Mouse (Mus musculus): ENCODE measurements around the gene Hoxb5. TPM values are rescaled to one million over a fixed set of nuclear protein-coding genes. Genes with fewer than 3 reads are reported as not detected.
A peak's percentile ranks its signal among the peaks of the same experiment; 100 is the strongest.

The Hoxb5 gene
- total RNA-seq, 2 experiments from 2014 or later = 16.1 to 27.0 TPM

DNA sequence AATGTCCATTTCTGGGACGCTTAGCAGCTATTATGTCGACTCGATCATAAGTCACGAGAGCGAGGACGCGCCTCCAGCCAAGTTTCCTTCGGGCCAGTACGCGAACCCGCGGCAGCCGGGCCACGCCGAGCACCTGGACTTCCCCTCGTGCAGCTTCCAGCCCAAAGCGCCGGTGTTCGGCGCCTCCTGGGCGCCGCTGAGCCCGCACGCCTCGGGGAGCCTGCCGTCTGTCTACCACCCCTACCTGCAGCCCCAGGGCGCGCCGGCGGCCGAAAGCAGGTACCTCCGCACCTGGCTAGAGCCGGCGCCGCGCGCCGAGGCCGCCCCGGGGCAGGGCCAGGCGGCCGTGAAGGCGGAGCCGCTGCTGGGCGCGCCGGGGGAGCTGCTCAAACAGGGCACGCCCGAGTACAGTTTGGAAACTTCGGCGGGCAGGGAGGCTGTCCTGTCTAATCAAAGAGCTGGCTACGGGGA is 31.6 kb upstream of the Hoxb5 start:
- DNase-seq = peak; percentile 80 to 82

DNA sequence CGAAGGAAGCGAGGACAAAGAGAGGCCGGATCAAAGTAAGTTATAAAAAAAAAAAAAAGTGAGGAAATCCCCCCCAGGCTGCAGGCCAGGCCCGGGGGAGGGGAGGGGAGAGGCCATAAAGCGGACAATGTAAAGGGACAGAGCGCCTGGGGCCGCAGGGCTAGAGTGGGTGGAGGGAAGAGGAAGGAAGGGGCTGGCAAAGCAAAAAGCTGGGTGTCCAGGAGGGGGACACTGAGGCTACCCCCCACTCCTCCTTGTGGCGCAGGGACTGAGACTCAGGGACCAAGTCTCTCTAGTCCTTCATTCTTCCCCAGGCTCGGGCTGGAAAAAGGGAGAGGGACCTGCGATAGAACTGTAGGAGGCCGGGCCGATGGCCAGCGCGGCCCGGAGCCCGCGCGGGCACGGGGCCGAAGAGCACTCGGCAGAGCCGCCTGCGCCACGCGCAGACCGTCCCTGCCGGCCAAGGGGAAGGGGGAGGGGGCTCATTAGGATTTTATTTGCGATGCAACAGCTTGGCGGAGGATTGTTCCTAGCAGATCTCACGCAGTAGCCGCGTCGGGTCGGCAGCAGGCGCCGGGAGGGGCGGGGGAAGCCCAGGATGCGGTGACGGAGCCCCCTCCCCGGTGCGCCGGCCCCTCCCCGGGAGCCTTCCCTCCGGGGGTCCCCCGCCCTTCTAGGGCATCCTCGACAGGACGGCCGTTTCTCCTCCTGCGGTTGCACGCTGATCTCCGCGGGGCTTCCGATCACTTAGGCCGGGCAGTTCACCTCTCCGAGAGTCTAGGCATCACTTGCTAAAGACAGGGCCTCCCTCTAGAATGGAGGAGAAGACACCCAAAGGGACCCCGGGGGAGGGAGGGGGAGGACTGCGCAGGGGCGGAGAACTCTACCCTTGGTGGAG is 30.9 kb upstream of the Hoxb5 start:
- DNase-seq = peak; percentile 60 to 72

- DNase-seq = peak; percentile 47 to 51
Measured at GRCm38 (mm10) chr11:96274428-96274827, 28.7 kb upstream of the Hoxb5 start.

DNA sequence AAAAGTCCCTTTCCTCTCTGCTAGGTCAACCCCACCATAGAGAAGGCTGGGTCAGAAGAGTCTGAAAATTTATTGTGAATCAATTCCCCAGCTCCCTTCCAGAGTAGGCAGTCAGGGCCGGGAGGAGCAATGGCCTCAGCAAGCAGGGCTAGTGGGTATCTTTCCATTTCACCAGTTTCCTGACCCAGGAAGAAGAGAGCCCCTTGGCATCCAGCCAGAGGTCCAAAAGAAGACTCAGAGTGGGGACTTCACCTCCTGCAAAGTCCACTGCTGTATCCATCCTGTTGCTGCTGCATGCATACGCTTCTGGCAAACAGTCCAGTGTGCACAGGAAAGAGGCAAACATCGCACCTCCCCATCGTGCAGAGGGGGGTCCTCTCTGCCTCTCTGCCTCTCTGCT is 27.2 kb upstream of the Hoxb5 start:
- peak; percentile 68 to 69 for DNase-seq

DNA sequence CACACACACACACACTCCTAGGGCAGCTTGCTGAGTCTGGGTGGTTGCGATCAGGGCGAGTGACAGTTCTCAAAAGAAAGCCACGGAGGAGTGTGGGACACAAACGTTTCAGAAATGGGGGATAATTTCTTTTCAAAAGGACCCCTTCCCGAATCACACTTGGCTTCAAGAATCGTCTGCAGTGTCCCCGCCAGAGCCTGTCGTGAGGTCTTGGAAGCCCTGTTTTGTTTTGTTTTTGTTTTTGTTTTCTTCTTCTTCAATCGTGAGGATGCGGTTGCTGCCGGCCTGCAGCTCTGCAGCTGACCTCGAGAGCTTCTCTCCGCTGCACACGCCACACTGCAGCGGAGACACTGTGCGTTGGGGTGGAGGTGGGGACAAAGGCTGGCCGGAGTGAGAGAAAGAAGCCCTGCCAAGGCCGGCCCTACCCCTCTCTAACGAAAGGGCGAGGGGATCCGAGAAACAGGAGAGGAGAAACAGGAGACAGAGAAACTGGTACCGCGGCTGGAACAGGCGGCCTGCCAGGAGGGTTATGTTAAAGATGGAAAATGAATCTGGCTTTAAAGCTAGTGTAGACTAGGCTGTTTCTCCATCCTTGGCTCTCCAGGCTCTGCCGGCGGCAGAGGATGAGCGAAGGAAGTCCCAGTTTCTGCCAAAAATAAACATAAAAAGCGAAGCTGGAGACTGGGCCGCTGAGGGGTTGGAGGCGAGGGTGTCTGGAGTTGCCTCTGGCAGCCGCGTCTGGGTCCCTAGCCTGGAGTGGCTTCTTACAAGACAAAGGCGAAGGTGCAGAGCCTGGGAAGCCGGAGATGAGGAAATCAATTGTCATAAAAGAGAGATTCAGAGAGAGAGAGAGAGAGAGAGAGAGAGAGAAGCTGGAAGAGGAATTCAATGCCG is 25.7 kb upstream of the Hoxb5 start:
- DNase-seq = peak; percentile 67 to 73

GRCm38 (mm10) chr11:96278324-96278723 is 24.8 kb upstream of the Hoxb5 start:
- DNase-seq = peak; percentile 23 to 25

- DNase-seq = peak; percentile 91 to 92
Measured at GRCm38 (mm10) chr11:96278773-96279172, 24.4 kb upstream of the Hoxb5 start.

- DNase-seq = peak; percentile 36 to 59
Measured at GRCm38 (mm10) chr11:96279421-96280233, 23.5 kb upstream of the Hoxb5 start.

DNA sequence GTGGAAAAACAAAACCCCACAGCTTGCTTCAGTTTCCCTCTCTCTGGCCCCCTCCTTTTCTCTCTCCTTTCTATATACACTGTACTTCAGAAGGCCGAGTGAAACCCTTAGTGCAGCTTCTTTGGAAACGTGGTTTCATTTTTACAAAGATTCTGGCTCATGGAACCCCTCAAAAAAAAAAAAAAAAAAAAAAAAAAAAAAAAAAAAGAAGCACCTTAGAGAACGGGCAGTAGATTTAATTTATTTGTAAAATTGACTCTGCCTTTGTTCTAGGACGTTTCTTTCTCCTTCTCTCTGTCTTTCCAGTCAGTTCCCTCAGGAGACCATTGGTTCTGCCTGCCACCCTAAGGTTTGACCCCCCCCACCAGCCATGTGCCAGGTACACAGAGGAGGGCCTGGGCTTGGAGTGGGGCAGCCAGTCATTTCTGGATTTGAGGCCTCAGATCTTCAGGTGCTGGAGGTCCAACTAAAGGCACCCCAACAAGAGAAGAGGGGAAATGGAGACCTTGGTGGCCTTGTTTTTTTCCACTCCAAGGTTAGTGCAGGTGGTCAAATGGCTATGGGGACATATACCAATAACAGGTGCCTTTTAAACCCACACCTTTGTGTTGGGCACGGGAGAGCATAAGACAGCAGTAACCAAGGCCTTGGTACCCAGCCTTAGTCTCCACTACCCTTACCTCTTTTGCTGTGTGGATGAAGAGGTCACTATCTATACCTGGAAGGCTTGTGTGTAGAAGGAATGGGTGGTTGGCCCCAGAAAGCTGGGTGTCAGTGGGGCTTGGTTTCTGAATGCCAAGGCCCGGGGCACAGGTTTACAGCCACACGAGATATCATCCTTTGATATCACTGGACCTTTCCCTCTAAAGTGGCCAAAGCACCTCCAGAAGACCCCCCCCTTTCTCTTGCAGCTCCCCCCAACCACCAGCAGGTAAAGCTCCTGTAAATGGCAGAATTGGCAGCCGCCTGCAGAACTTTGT is 22.4 kb upstream of the Hoxb5 start:
- peak; percentile 46 to 55 for DNase-seq

DNA sequence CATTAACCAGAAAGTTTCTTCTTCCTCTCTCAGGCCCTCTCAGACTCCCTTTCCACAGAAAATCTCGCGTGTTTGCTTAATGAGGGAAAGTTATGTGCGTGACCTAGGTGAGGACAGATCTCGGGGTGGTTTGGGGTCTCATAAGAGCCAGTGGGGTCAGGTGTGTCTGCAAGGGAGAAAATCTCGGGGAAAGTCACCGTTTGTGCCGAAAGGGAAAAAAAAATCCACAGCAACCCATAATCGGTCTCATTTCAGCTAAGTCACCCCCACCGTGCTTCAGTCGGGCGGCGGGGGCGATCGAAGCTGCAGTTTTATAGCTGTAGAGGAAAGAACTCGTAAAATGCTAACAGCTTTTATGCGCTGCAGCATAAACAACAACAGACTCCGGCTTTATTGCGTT is 21.7 kb upstream of the Hoxb5 start:
- DNase-seq = peak in 1 of 2 experiments; percentile 46

GRCm38 (mm10) chr11:96281855-96282570 is 21.1 kb upstream of the Hoxb5 start, which contains the start of gene Hoxb8:
Hoxb8 (plus strand) TSS chr11:96281905.
- peak in 1 of 2 experiments; percentile 51 for DNase-seq

- DNase-seq = peak in 1 of 2 experiments; percentile 47
Measured at GRCm38 (mm10) chr11:96282795-96283430, 20.2 kb upstream of the Hoxb5 start.

GRCm38 (mm10) chr11:96284041-96284749 is 18.9 kb upstream of the Hoxb5 start:
- DNase-seq = peak in 1 of 2 experiments; percentile 74

- DNase-seq = peak; percentile 86 to 87
Measured at GRCm38 (mm10) chr11:96284774-96285734, 18.1 kb upstream of the Hoxb5 start.

- peak; percentile 93 to 94 for DNase-seq
Measured at GRCm38 (mm10) chr11:96285771-96286738, 17.1 kb upstream of the Hoxb5 start, which contains the start of gene Hoxb7. Hoxb7 (plus strand) TSS chr11:96286623.
